Mouse (Mus musculus) forelimb bud, embryonic 11.5 days (tissue): Measurements from ENCODE around the gene Mettl21a.
"Not testable (repeated sequence)": the region's sequence is repeated elsewhere in the genome, so short reads cannot be mapped to it uniquely, and the experiment has no call there.

Experiments
- DNase-seq: peaks from one replicate; pipeline ENCODE4 v3.0.0-alpha.2; 2012; ENCODE audit warnings: low read depth, low spot score

Mettl21a gene

GRCm38 (mm10) chr1:64614801-64615345 is 2.2 kb downstream of the Mettl21a start:
- no peak for DNase-seq

GRCm38 (mm10) chr1:64614311-64614710 is 2.7 kb downstream of the Mettl21a start:
- no peak for DNase-seq

- no peak for DNase-seq
These were observed 7.1 kb downstream of the Mettl21a start for GRCm38 (mm10) chr1:64609976-64610375.

- DNase-seq: no peak
These were observed 7.9 kb downstream of the Mettl21a start for GRCm38 (mm10) chr1:64609145-64609544.

GRCm38 (mm10) chr1:64603381-64603780 is 13.7 kb downstream of the Mettl21a start:
- DNase-seq: no peak

- DNase-seq: no peak
These were observed 15.7 kb downstream of the Mettl21a start for GRCm38 (mm10) chr1:64601242-64601842.

GRCm38 (mm10) chr1:64600413-64601077 is 16.5 kb downstream of the Mettl21a start:
- no peak for DNase-seq

GRCm38 (mm10) chr1:64598926-64599325 is 18.1 kb downstream of the Mettl21a start:
- DNase-seq: no peak

- peak; percentile 9 for DNase-seq
These were observed 38.2 kb downstream of the Mettl21a start for GRCm38 (mm10) chr1:64578801-64579200.

- DNase-seq: not testable (repeated sequence)
These were observed 39.1 kb downstream of the Mettl21a start for GRCm38 (mm10) chr1:64577911-64578310.

GRCm38 (mm10) chr1:64576732-64577131 is 40.3 kb downstream of the Mettl21a start:
- no peak for DNase-seq

GRCm38 (mm10) chr1:64576022-64576421 is 41.0 kb downstream of the Mettl21a start:
- DNase-seq: no peak

- no peak for DNase-seq
These were observed 48.8 kb downstream of the Mettl21a start for GRCm38 (mm10) chr1:64568206-64568605.

GRCm38 (mm10) chr1:64560105-64560504 is 56.9 kb downstream of the Mettl21a start:
- no peak for DNase-seq
